Mouse (Mus musculus) bone marrow macrophage, adult 2 months (primary cell): ENCODE measurements around the gene Slc47a2.

ENCODE experiments used
- CTCF ChIP-seq: IDR thresholded peaks from 2 replicates; pipeline ENCODE4 v1.5.1; 2012; ENCODE audit warnings: low read depth, mild to moderate bottlenecking, low read length, moderate library complexity
- POLR2A ChIP-seq: IDR thresholded peaks from 2 replicates; pipeline ENCODE4 v1.6.1; 2012; ENCODE audit warnings: mild to moderate bottlenecking, low read depth, low read length, borderline replicate concordance

DNA sequence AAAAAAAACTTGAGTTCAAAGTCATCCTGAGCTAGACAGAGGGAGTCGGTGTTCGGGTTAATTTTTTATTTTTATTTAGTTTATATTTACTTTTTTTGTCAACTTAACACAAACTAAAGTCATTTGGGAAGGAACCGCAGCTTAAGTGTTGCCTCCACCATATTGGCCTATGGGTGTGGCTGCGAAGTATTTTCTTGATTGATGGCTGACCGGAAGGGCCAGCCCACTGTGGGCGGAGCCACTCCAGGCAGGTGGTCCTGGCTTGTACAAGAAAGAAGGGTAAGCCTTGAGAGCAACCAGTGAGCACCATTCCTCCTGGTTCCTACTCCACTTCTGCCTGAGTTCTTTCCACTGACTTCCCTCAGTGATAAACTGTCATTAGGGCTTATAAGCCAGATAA, 21.4 kb upstream of the Slc47a2 start:
- TF ChIP-seq CTCF: no peak
- no peak for TF ChIP-seq POLR2A
